Mouse (Mus musculus) MEL (cell line): ENCODE data around the gene Gli1. TPM values are rescaled to one million over a fixed set of nuclear protein-coding genes. Genes with fewer than 3 reads are reported as not detected.

Experiments used
- DNase-seq: peaks from one replicate; pipeline ENCODE4 v3.0.0; 2011; ENCODE audit warnings: low read depth, low spot score
- H3K27ac ChIP-seq: 2 replicates; pipeline ENCODE4 v1.5.1; 2012; ENCODE audit warnings: low read depth, mild to moderate bottlenecking, control low read depth, low read length, moderate library complexity; ENCODE audit not compliant: control insufficient read depth
- H3K27me3 ChIP-seq, 2 experiments: fragments of 150-350 bp in 1 of 2; sonication (generic) in 1 of 2; 2 replicates each; pipeline ENCODE4 v1.6.1; 2012; ENCODE audit warnings: low read length in 2 of 2, mild to moderate bottlenecking in 2 of 2, improper control_type of control experiment in 1 of 2, moderate library complexity in 1 of 2; ENCODE audit not compliant: insufficient read depth in 2 of 2, control insufficient read depth in 1 of 2
- H3K36me3 ChIP-seq, 2 experiments: 2 replicates each; pipeline ENCODE4 v1.6.1; 2012 to 2014; ENCODE audit warnings: low read length in 2 of 2, improper control_type of control experiment in 1 of 2, inconsistent platforms in 1 of 2, mild to moderate bottlenecking in 1 of 2; ENCODE audit not compliant: insufficient read depth in 2 of 2, control insufficient read depth in 1 of 2
- H3K4me1 ChIP-seq, 2 experiments: fragments of 150-350 bp in 1 of 2; sonication (generic) in 1 of 2; 2 replicates each; pipeline ENCODE4 v1.6.1; 2012; ENCODE audit warnings: low read length in 2 of 2, improper control_type of control experiment in 1 of 2, mild to moderate bottlenecking in 1 of 2; ENCODE audit not compliant: insufficient read depth in 2 of 2, control insufficient read depth in 1 of 2
- H3K4me3 ChIP-seq, 2 experiments: fragments of 150-350 bp in 1 of 2; sonication (generic) in 1 of 2; 2 replicates each; pipeline ENCODE4 v1.5.1; 2012; ENCODE audit warnings: low read depth in 2 of 2, low read length in 2 of 2, mild to moderate bottlenecking in 2 of 2, moderate library complexity in 2 of 2, control low read depth in 1 of 2, improper control_type of control experiment in 1 of 2; ENCODE audit not compliant: control insufficient read depth in 1 of 2, insufficient read depth in 1 of 2
- H3K79me2 ChIP-seq: 2 replicates; pipeline ENCODE4 v1.6.1; 2012; ENCODE audit warnings: mild to moderate bottlenecking, low read length, moderate library complexity; ENCODE audit not compliant: control insufficient read depth, poor library complexity, insufficient read depth
- H3K9ac ChIP-seq: 2 replicates; pipeline ENCODE4 v1.6.1; 2012; ENCODE audit warnings: low read depth, mild to moderate bottlenecking, control low read depth, low read length, moderate library complexity; ENCODE audit not compliant: control insufficient read depth, poor library complexity, severe bottlenecking
- H3K9me3 ChIP-seq: fragments of 150-350 bp; sonication (generic); replicated peaks from 2 replicates; pipeline ENCODE4 v1.6.1; 2012; ENCODE audit warnings: mild to moderate bottlenecking, low read length, improper control_type of control experiment, moderate library complexity; ENCODE audit not compliant: insufficient read depth
- EP300 ChIP-seq, 2 experiments: IDR thresholded peaks; 2 replicates each; pipeline ENCODE4 v1.6.1; 2011; ENCODE audit warnings: improper control_type of control experiment in 2 of 2, low read length in 2 of 2, low read depth in 1 of 2, mild to moderate bottlenecking in 1 of 2
- ETS1 ChIP-seq: IDR thresholded peaks from 2 replicates; pipeline ENCODE4 v1.6.1; 2012; ENCODE audit warnings: low read depth, mild to moderate bottlenecking, inconsistent platforms, low read length, improper control_type of control experiment, moderate library complexity
- GABPA ChIP-seq: IDR thresholded peaks from 2 replicates; pipeline ENCODE4 v1.6.1; 2012; ENCODE audit warnings: low read depth, mild to moderate bottlenecking, inconsistent platforms, low read length, improper control_type of control experiment, moderate library complexity
- KAT2A ChIP-seq: conservative IDR thresholded peaks from 2 replicates; pipeline ENCODE4 v1.6.1; 2012; ENCODE audit warnings: low read depth, low read length, improper control_type of control experiment, inconsistent platforms
- MAFK ChIP-seq: IDR thresholded peaks from 2 replicates; pipeline ENCODE4 v1.6.1; 2011; ENCODE audit warnings: low read depth, mild to moderate bottlenecking, low read length, improper control_type of control experiment, borderline replicate concordance
- MEF2A ChIP-seq: IDR thresholded peaks from 2 replicates; pipeline ENCODE4 v1.6.1; 2014; ENCODE audit warnings: low read depth, mild to moderate bottlenecking, inconsistent platforms, low read length, improper control_type of control experiment; ENCODE audit not compliant: poor library complexity, insufficient replicate concordance, severe bottlenecking; ENCODE audit errors: extremely low read depth
- MYC ChIP-seq: IDR thresholded peaks from 2 replicates; pipeline ENCODE4 v1.6.1; 2011; ENCODE audit warnings: low read depth, mild to moderate bottlenecking, low read length, improper control_type of control experiment, moderate library complexity
- POLR2AphosphoS5 ChIP-seq: IDR thresholded peaks from 2 replicates; pipeline ENCODE4 v1.6.1; 2012; ENCODE audit warnings: low read depth, borderline replicate concordance, mild to moderate bottlenecking, inconsistent platforms, low read length, moderate library complexity, mixed read lengths
- RCOR1 ChIP-seq: IDR thresholded peaks from 2 replicates; pipeline ENCODE4 v1.6.1; 2012; ENCODE audit warnings: low read depth, mild to moderate bottlenecking, inconsistent platforms, low read length, improper control_type of control experiment
- TCF12 ChIP-seq: IDR thresholded peaks from 2 replicates; pipeline ENCODE4 v1.6.1; 2014; ENCODE audit warnings: low read depth, mild to moderate bottlenecking, inconsistent platforms, low read length, improper control_type of control experiment, moderate library complexity
- UBTF ChIP-seq: IDR thresholded peaks from 2 replicates; pipeline ENCODE4 v1.6.1; 2012; ENCODE audit warnings: low read depth, mild to moderate bottlenecking, inconsistent platforms, low read length, improper control_type of control experiment, moderate library complexity, borderline replicate concordance; ENCODE audit not compliant: insufficient read depth
- USF2 ChIP-seq, 2 experiments: IDR thresholded peaks; 2 replicates each; pipeline ENCODE4 v1.6.1; 2011 to 2012; ENCODE audit warnings: improper control_type of control experiment in 2 of 2, low read length in 2 of 2, borderline replicate concordance in 1 of 2, inconsistent platforms in 1 of 2, low read depth in 1 of 2, mild to moderate bottlenecking in 1 of 2; ENCODE audit not compliant: insufficient read depth in 1 of 2
- ZNF384 ChIP-seq: IDR thresholded peaks from 2 replicates; pipeline ENCODE4 v1.6.1; 2012; ENCODE audit warnings: low read depth, mild to moderate bottlenecking, inconsistent platforms, low read length, improper control_type of control experiment
- polyA plus RNA-seq, 2 experiments: library from polyadenylated mRNA; stranded (reverse) in 1 of 2; unstranded in 1 of 2; fragments of >175 nt in 1 of 2; fragments of >200 nt in 1 of 2; gene quantifications; 2 replicates each; pipeline versions ENCODE4 v1.2.1 to v1.2.4; 2012; ENCODE audit warnings: low replicate concordance in 2 of 2, low read depth in 1 of 2; ENCODE audit not compliant: insufficient read length in 2 of 2, insufficient read depth in 1 of 2, missing spikeins in 1 of 2
- total RNA-seq: library from RNA; depleted of rRNA; stranded (reverse); fragments of 300-350 nt; gene quantifications from 2 replicates; pipeline ENCODE4 v1.2.3, GENCODE M21; 2012

Gli1 gene
- total and polyA plus RNA-seq, 3 experiments: 1.3 to 8.0 TPM; not detected in 1

- Histone ChIP-seq H3K27ac (peak overlapping the region; percentile 89), H3K79me2 (peaks cover 61% of the 10 kb centered on the region), H3K4me1 (peaks cover 0 to 12% of the 10 kb centered on the region in 2 experiments; a peak in 2 of 4 replicates), H3K9me3 (no peaks in the 10 kb centered on the region), H3K9ac (peak overlapping the region; percentile 93), H3K36me3 (peaks cover 0 to 9% of the 10 kb centered on the region in 2 experiments; a peak in 3 of 4 replicates), H3K4me3 (peak overlapping the region; percentile 75 to 91), H3K27me3 (no peaks in the 10 kb centered on the region)
- TF ChIP-seq POLR2AphosphoS5: peak; percentile 86
- TF ChIP-seq ZNF384: no peak
- no peak for TF ChIP-seq KAT2A
- DNase-seq: no peak
Measured at GRCm38 (mm10) chr10:127287271-127287935, 54.4 kb downstream of the Gli1 start.

- DNase-seq: no peak
- Histone ChIP-seq H3K79me2 (peaks cover 54% of the 10 kb centered on the region), H3K4me3 (peak overlapping the region in 1 of 2 experiments; percentile 91; a peak in 1 of 4 replicates), H3K4me1 (peaks cover 0 to 9% of the 10 kb centered on the region in 2 experiments; a peak in 2 of 4 replicates), H3K36me3 (peaks cover 0 to 6% of the 10 kb centered on the region in 2 experiments; a peak in 2 of 4 replicates), H3K9ac (peak overlapping the region; percentile 93), H3K9me3 (no peaks in the 10 kb centered on the region), H3K27ac (no peak overlapping the region), H3K27me3 (no peaks in the 10 kb centered on the region)
- TF ChIP-seq GABPA: no peak
- no peak for TF ChIP-seq EP300 (IDR thresholded peaks at IDR 0.05; ENCODE audit: low read depth in 1 of 2, low read length in 2 of 2)
- no peak for TF ChIP-seq USF2 (IDR thresholded peaks at IDR 0.05; ENCODE audit: borderline replicate concordance in 1 of 2, insufficient read depth in 1 of 2, low read depth in 1 of 2, low read length in 2 of 2)
- no peak for TF ChIP-seq MEF2A
- TF ChIP-seq MAFK: no peak
- TF ChIP-seq UBTF: no peak
- no peak for TF ChIP-seq MYC
- no peak for TF ChIP-seq ZNF384
- TF ChIP-seq RCOR1: no peak
- no peak for TF ChIP-seq ETS1
- no peak for TF ChIP-seq TCF12
Measured at GRCm38 (mm10) chr10:127286730-127287129, 55.0 kb downstream of the Gli1 start.
